Mouse (Mus musculus) limb, embryonic 15.5 days (tissue): ENCODE measurements around the gene Cutal. TPM values are rescaled to one million over a fixed set of nuclear protein-coding genes. Genes with fewer than 3 reads are reported as not detected.

Experiments
- ATAC-seq: fragments of 200-750 bp; cut with Nextera tagmentation; 2 replicates; pipeline ENCODE4 v1.8.0; 2017; ENCODE audit warnings: low read depth, moderate TSS enrichment; ENCODE audit not compliant: insufficient number of reproducible peaks, low FRiP score, low TSS enrichment
- H3K27ac ChIP-seq: fragments of 300-500 bp; sonication (generic); 2 replicates; pipeline ENCODE4 v1.5.1; 2015; ENCODE audit warnings: moderate library complexity, mild to moderate bottlenecking, inconsistent platforms
- H3K27me3 ChIP-seq: fragments of 300-500 bp; sonication (generic); 2 replicates; pipeline ENCODE4 v1.6.1; 2015; ENCODE audit warnings: inconsistent platforms
- H3K36me3 ChIP-seq: fragments of 300-500 bp; sonication (generic); 2 replicates; pipeline ENCODE4 v1.6.1; 2015; ENCODE audit warnings: inconsistent platforms
- H3K4me1 ChIP-seq: fragments of 300-500 bp; sonication (generic); 2 replicates; pipeline ENCODE4 v1.6.1; 2015; ENCODE audit warnings: inconsistent platforms
- H3K4me2 ChIP-seq: fragments of 300-500 bp; sonication (generic); 2 replicates; pipeline ENCODE4 v1.6.1; 2015; ENCODE audit warnings: mild to moderate bottlenecking, inconsistent platforms
- H3K4me3 ChIP-seq: fragments of 300-500 bp; sonication (generic); 2 replicates; pipeline ENCODE4 v1.5.1; 2015; ENCODE audit warnings: mild to moderate bottlenecking, inconsistent platforms
- H3K9ac ChIP-seq: fragments of 300-500 bp; sonication (generic); 2 replicates; pipeline ENCODE4 v1.6.1; 2015; ENCODE audit warnings: inconsistent platforms
- H3K9me3 ChIP-seq: fragments of 300-500 bp; sonication (generic); 2 replicates; pipeline ENCODE4 v1.6.1; 2016; ENCODE audit warnings: inconsistent platforms
- WGBS: fragments of 180-500 bp; shearing (Covaris S2); methylation state at CpG from one replicate; pipeline ENCODE4 v1.1.7; 2015; 5-methylcytosine and 5-hydroxymethylcytosine counted together
- polyA plus RNA-seq: library from polyadenylated mRNA; unstranded; fragments of >200 nt; fragmentation: Nextera tagmentation; extraction: Ambion mirVana; gene quantifications from 2 replicates; pipeline ENCODE4 v1.2.1, GENCODE M21; 2015

The Cutal gene
- polyA plus RNA-seq, 1 experiment from 2014 or later, result 0.18 TPM

- no peak for ATAC-seq
Measured at GRCm38 (mm10) chr2:34893950-34894349, 19.8 kb downstream of the Cutal start.

GRCm38 (mm10) chr2:34895503-34896113 is 21.4 kb downstream of the Cutal start:
- 84% methylated on average over 19 of the region's 19 CpGs for WGBS
- no peak overlapping the region for H3K9ac ChIP-seq
- no peak overlapping the region for H3K4me3 ChIP-seq
- no peaks in the 10 kb centered on the region; the same call in 1 of the 2 replicates for H3K36me3 ChIP-seq
- no peak for ATAC-seq
- H3K27me3 ChIP-seq, result peaks cover 6% of the 10 kb centered on the region; the same call in 1 of the 2 replicates
- H3K9me3 ChIP-seq, result no peaks in the 10 kb centered on the region
- no peak overlapping the region for H3K4me2 ChIP-seq
- 0 out of 2 replicates have a peak, but pooled peaks cover 3% of the 10 kb centered on the region for H3K4me1 ChIP-seq
- H3K27ac ChIP-seq, result no peak overlapping the region

More at GRCm38 (mm10) chr2:34893950-34894349, 19.8 kb downstream of the Cutal start:
- no peaks in the 10 kb centered on the region for H3K4me1 ChIP-seq
- 0 out of 2 replicates have a peak, but pooled peaks cover under 1% of the 10 kb centered on the region for H3K27me3 ChIP-seq
- H3K4me2 ChIP-seq, result no peak overlapping the region
- H3K27ac ChIP-seq, result no peak overlapping the region
- no peak overlapping the region for H3K9ac ChIP-seq
- no peaks in the 10 kb centered on the region; the same call in 1 of the 2 replicates for H3K36me3 ChIP-seq
- no peak overlapping the region for H3K4me3 ChIP-seq
- H3K9me3 ChIP-seq, result no peaks in the 10 kb centered on the region
- WGBS, result 66% methylated on average over 5 of the region's 5 CpGs

DNA sequence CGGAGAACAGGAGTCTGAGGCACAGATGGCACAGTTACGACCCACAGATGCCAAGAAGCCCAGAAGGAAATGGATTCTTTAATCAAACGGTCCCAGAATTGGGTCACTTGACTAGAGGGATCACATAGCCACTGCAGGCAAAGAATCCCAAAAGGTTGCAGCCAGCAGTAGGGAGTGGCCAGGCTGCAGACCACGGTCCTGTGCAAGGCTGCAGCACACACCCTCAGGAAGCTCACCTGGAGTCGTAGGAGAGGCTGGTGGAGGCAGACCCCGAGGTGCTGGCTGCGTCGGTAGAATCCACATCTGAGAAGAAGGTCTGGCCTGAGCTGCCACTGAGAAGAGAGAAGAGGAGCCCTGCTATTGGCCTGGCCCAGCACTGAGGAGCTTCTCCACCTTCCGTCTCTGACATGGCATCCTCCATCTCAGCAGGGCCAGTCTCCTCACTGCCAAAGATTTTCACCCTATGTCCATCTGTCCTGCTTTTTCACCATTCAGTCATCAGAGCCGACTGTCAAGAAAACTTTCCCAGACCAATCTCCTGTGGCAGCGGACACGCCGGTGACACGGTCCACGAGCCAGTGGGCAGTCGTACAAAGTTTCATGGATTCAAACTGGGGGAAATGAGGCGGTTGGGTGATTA is 22.7 kb downstream of the Cutal start:
- Histone ChIP-seq H3K9ac (no peak overlapping the region), H3K4me1 (0 out of 2 replicates have a peak, but pooled peaks cover 3% of the 10 kb centered on the region), H3K4me3 (no peak overlapping the region), H3K36me3 (peaks cover 2% of the 10 kb centered on the region), H3K4me2 (no peak overlapping the region), H3K27me3 (peaks cover 6% of the 10 kb centered on the region; the same call in 1 of the 2 replicates), H3K27ac (no peak overlapping the region), H3K9me3 (no peaks in the 10 kb centered on the region)
- WGBS, result 69% methylated on average over 17 of the region's 17 CpGs
- no peak for ATAC-seq

DNA sequence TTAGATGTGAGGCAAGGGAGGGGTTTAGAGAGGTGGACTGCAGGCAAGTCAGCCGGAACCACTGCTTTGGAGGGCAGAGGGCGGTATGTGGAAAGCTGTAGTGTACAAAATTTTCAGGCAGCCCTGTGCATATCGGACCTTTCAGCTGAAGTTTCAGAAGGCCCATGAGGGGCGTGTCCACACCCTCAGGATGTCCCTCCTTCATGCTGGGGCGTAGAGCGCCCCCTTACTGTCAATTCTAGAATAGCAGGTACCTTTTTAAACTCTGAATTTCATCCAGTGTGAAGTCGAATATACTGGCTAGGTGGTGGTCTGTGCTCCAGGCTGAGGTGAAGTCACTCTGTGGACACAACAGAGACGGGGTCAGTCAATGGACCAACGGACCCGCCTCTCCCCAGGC is 23.6 kb downstream of the Cutal start:
- ATAC-seq, result no peak
- 0 out of 2 replicates have a peak, but pooled peaks cover 4% of the 10 kb centered on the region for H3K4me1 ChIP-seq
- no peak overlapping the region for H3K27ac ChIP-seq
- no peak overlapping the region for H3K9ac ChIP-seq
- H3K4me3 ChIP-seq, result no peak overlapping the region
- WGBS, result 24% methylated on average over 10 of the region's 10 CpGs
- peaks cover 6% of the 10 kb centered on the region; the same call in 1 of the 2 replicates for H3K27me3 ChIP-seq
- peaks cover 7% of the 10 kb centered on the region for H3K36me3 ChIP-seq
- no peak overlapping the region for H3K4me2 ChIP-seq
- H3K9me3 ChIP-seq, result no peaks in the 10 kb centered on the region

DNA sequence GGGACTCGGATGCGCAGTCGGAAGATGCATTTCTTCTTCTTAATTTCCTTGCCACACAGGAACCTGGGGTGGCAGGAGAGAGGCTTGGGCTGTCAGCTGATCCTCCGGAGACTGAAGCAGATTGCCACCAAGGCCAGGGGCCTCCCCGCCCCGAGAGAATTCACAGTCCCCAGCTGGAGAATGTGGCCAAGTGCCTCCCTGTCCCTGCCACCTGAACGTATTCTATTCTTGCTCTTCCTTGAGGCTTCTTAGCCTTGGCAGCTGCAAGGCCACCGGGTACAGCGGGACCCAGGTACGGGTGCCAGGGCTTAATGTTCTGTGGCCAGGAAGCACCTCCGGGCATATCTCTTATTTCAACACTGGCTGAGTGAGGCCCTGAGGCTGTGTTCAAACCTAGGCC is 25.5 kb downstream of the Cutal start:
- no peak overlapping the region for H3K27ac ChIP-seq
- no peak for ATAC-seq
- peaks cover 17% of the 10 kb centered on the region for H3K4me1 ChIP-seq
- no peak overlapping the region for H3K9ac ChIP-seq
- H3K36me3 ChIP-seq, result peaks cover 7% of the 10 kb centered on the region
- no peak overlapping the region for H3K4me3 ChIP-seq
- H3K4me2 ChIP-seq, result no peak overlapping the region
- WGBS, result 81% methylated on average over 11 of the region's 11 CpGs
- H3K27me3 ChIP-seq, result peaks cover 6% of the 10 kb centered on the region; the same call in 1 of the 2 replicates
- no peaks in the 10 kb centered on the region for H3K9me3 ChIP-seq

- no peak overlapping the region for H3K4me3 ChIP-seq
- 74% methylated on average over 1 of the region's 1 CpGs for WGBS
- H3K27me3 ChIP-seq, result peaks cover 6% of the 10 kb centered on the region; the same call in 1 of the 2 replicates
- H3K4me2 ChIP-seq, result no peak overlapping the region
- H3K36me3 ChIP-seq, result peaks cover 7% of the 10 kb centered on the region
- no peak overlapping the region for H3K9ac ChIP-seq
- no peak for ATAC-seq
- no peak overlapping the region for H3K27ac ChIP-seq
- H3K9me3 ChIP-seq, result no peaks in the 10 kb centered on the region
- H3K4me1 ChIP-seq, result peaks cover 21% of the 10 kb centered on the region
Measured at GRCm38 (mm10) chr2:34900412-34900811, 26.2 kb downstream of the Cutal start.

GRCm38 (mm10) chr2:34901726-34902125 is 27.5 kb downstream of the Cutal start:
- Histone ChIP-seq H3K4me2 (no peak overlapping the region), H3K4me1 (peaks cover 26% of the 10 kb centered on the region), H3K27me3 (peaks cover 9% of the 10 kb centered on the region; the same call in 1 of the 2 replicates), H3K27ac (no peak overlapping the region), H3K9ac (no peak overlapping the region), H3K36me3 (peaks cover 7% of the 10 kb centered on the region), H3K9me3 (no peaks in the 10 kb centered on the region), H3K4me3 (no peak overlapping the region)
- WGBS, result 68% methylated on average over 4 of the region's 4 CpGs
- no peak for ATAC-seq

- H3K36me3 ChIP-seq, result peaks cover 7% of the 10 kb centered on the region
- H3K4me3 ChIP-seq, result no peak overlapping the region
- H3K4me1 ChIP-seq, result peaks cover 27% of the 10 kb centered on the region
- no peak overlapping the region for H3K9ac ChIP-seq
- H3K4me2 ChIP-seq, result no peak overlapping the region
- H3K27ac ChIP-seq, result no peak overlapping the region
- no peak for ATAC-seq
- H3K27me3 ChIP-seq, result peaks cover 10% of the 10 kb centered on the region; the same call in 1 of the 2 replicates
- WGBS, result 77% methylated on average over 6 of the region's 6 CpGs
- no peaks in the 10 kb centered on the region for H3K9me3 ChIP-seq
Measured at GRCm38 (mm10) chr2:34902731-34903130, 28.5 kb downstream of the Cutal start.

- no peaks in the 10 kb centered on the region for H3K9me3 ChIP-seq
- H3K4me3 ChIP-seq, result no peak overlapping the region
- H3K9ac ChIP-seq, result no peak overlapping the region
- H3K4me2 ChIP-seq, result no peak overlapping the region
- peaks cover 27% of the 10 kb centered on the region for H3K4me1 ChIP-seq
- peaks cover 10% of the 10 kb centered on the region; the same call in 1 of the 2 replicates for H3K27me3 ChIP-seq
- ATAC-seq, result no peak
- WGBS, result 84% methylated on average over 7 of the region's 7 CpGs
- H3K36me3 ChIP-seq, result peaks cover 7% of the 10 kb centered on the region
- H3K27ac ChIP-seq, result no peak overlapping the region
Measured at GRCm38 (mm10) chr2:34903191-34903590, 29.0 kb downstream of the Cutal start.

DNA sequence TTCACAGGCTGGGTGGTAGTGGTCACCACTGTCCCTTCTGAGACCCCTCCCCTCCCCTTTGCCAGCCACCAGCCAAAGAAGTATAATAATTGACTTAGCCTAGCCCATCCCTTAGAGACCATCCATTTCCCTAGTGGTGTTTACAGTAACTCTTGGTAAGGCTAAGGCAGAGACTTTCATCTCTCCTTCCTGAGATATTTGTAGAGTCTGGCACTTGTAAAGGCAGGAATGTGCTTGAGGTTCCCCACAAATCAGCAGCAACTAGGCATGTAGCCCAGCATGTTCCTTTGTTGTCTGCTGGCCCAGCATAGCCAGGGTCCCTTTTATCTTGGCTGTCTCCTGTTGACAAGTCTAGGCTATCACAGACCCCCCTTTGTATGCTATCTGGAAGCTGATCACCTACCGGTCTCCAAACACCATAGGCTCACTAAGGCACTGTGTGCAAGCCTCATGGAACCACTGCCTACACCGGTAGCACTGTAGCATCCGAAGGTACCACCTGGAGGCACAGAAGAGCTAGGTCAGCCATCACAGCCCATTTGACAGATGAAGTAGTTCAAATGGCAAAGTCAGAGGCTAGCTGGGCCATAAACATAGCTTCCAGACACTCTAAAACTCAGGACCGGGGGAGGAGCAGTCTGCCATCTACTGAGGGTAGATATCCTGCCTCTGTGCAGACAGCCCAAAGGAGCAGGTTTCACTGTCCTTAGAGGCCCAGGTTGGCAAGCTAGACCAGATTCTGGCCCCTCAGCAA is 29.6 kb downstream of the Cutal start:
- Histone ChIP-seq H3K36me3 (peaks cover 7% of the 10 kb centered on the region), H3K4me1 (peaks cover 27% of the 10 kb centered on the region), H3K9ac (no peak overlapping the region), H3K4me2 (no peak overlapping the region), H3K4me3 (no peak overlapping the region), H3K9me3 (no peaks in the 10 kb centered on the region), H3K27ac (no peak overlapping the region), H3K27me3 (peaks cover 11% of the 10 kb centered on the region; the same call in 1 of the 2 replicates)
- no peak for ATAC-seq
- WGBS, result 81% methylated on average over 4 of the region's 4 CpGs

- no peaks in the 10 kb centered on the region for H3K9me3 ChIP-seq
- H3K4me1 ChIP-seq, result peaks cover 27% of the 10 kb centered on the region
- peak overlapping the region; percentile 70 for H3K27ac ChIP-seq
- H3K36me3 ChIP-seq, result peaks cover 7% of the 10 kb centered on the region
- H3K4me2 ChIP-seq, result peak overlapping the region; percentile 63
- peak; percentile 97 for ATAC-seq
- H3K9ac ChIP-seq, result no peak overlapping the region
- peaks cover 17% of the 10 kb centered on the region; the same call in 1 of the 2 replicates for H3K27me3 ChIP-seq
- peak overlapping the region; percentile 36 for H3K4me3 ChIP-seq
- WGBS, result under 1% methylated on average over 34 of the region's 34 CpGs
Measured at GRCm38 (mm10) chr2:34904849-34905542, 30.8 kb downstream of the Cutal start.
